Mouse (Mus musculus) regulatory T cell (primary cell): ENCODE data around the gene Psmb11.

ENCODE experiments used
- in situ Hi-C: fragments of 300-600 bp; cut with MboI, MseI; formaldehyde crosslinking; loops from one replicate; pipeline ENCODE4 v1.15.1; 2025; ENCODE audit warnings: high pct_unique_total_duplicates

Gene Psmb11

GRCm38 (mm10) chr14:54640946-54641304 lies 19.7 kb downstream of the Psmb11 start, which contains the start of gene Gm17606:
TSS of gene Gm17606 (plus strand) at chr14:54640952.
- in situ Hi-C loops: no loop called here

GRCm38 (mm10) chr14:54641305-54641969 lies 20.2 kb downstream of the Psmb11 start, which contains the start of gene Cdh24:
TSS of gene Cdh24 (minus strand) at chr14:54641364.
- in situ Hi-C loops: no loop called here

- in situ Hi-C loops: no loop called here
These were observed 21.2 kb downstream of the Psmb11 start for GRCm38 (mm10) chr14:54642224-54642944.

GRCm38 (mm10) chr14:54643011-54643410 lies 21.8 kb downstream of the Psmb11 start:
- in situ Hi-C loops: no loop called here

GRCm38 (mm10) chr14:54644294-54644693 lies 23.1 kb downstream of the Psmb11 start:
- in situ Hi-C loops: no loop called here

- in situ Hi-C loops: no loop called here
These were observed 25.2 kb downstream of the Psmb11 start for GRCm38 (mm10) chr14:54646455-54646854.

GRCm38 (mm10) chr14:54646898-54647636 lies 25.8 kb downstream of the Psmb11 start:
- in situ Hi-C loops: no loop called here

- in situ Hi-C loops: no loop called here
These were observed 26.7 kb downstream of the Psmb11 start for GRCm38 (mm10) chr14:54647900-54648299.

GRCm38 (mm10) chr14:54650621-54651454 lies 29.6 kb downstream of the Psmb11 start:
- in situ Hi-C loops: no loop called here

- in situ Hi-C loops: no loop called here
These were observed 30.3 kb downstream of the Psmb11 start for GRCm38 (mm10) chr14:54651556-54651955.

GRCm38 (mm10) chr14:54652787-54653186 lies 31.6 kb downstream of the Psmb11 start:
- in situ Hi-C loops: no loop called here

GRCm38 (mm10) chr14:54653496-54653895 lies 32.3 kb downstream of the Psmb11 start:
- in situ Hi-C loops: no loop called here

GRCm38 (mm10) chr14:54660009-54660408 lies 38.8 kb downstream of the Psmb11 start:
- in situ Hi-C loops: no loop called here

- in situ Hi-C loops: no loop called here
These were observed 43.4 kb downstream of the Psmb11 start for GRCm38 (mm10) chr14:54664477-54665222.

GRCm38 (mm10) chr14:54669381-54669780 lies 48.1 kb downstream of the Psmb11 start:
- in situ Hi-C loops: no loop called here

GRCm38 (mm10) chr14:54674317-54674716 lies 53.1 kb downstream of the Psmb11 start:
- in situ Hi-C loops: no loop called here

- in situ Hi-C loops: no loop called here
These were observed 55.1 kb downstream of the Psmb11 start for GRCm38 (mm10) chr14:54676290-54676689.

- in situ Hi-C loops: no loop called here
These were observed 57.5 kb downstream of the Psmb11 start for GRCm38 (mm10) chr14:54678657-54679304.
